Mouse (Mus musculus): ENCODE results near the gene Stx19. TPM values are rescaled to one million over a fixed set of nuclear protein-coding genes. Genes with fewer than 3 reads are reported as not detected.

The Stx19 gene
- polyA plus RNA-seq, 2 experiments = 0.36 to 1.3 TPM

- Histone ChIP-seq H3K4me3 (replicated peaks; ENCODE audit: low read length) (no peak overlapping the region), H3K27me3 (ENCODE audit: control insufficient read depth, insufficient read depth, low read length) (no peaks in the 10 kb centered on the region), H3K4me1 (ENCODE audit: control insufficient read depth, insufficient read depth, low read length) (no peaks in the 10 kb centered on the region), H3K36me3 (ENCODE audit: control insufficient read depth, insufficient read depth, low read length) (no peaks in the 10 kb centered on the region), H3K4me2 (replicated peaks; ENCODE audit: low read depth, low read length, severe bottlenecking) (no peak overlapping the region), H3K9ac (ENCODE audit: low read depth, low read length, severe bottlenecking) (no peak overlapping the region), H3K27ac (replicated peaks; ENCODE audit: low read depth, low read length) (no peak overlapping the region), H3K9me3 (ENCODE audit: control insufficient read depth, low read length) (no peaks in the 10 kb centered on the region)
- ATAC-seq (ENCODE audit: low FRiP score, low read depth) = no peak
- WGBS = 64% methylated on average over 6 of the region's 6 CpGs
- TF ChIP-seq POLR2A (IDR thresholded peaks at IDR 0.05; ENCODE audit: borderline replicate concordance, extremely low read depth, insufficient read depth, insufficient read length) = no peak
- no peak for DNase-seq (ENCODE audit: low spot score)
Observed at GRCm38 (mm10) chr16:62855385-62855784, 40.9 kb downstream of the Stx19 start.

GRCm38 (mm10) chr16:62856273-62856672, 41.8 kb downstream of the Stx19 start:
- Histone ChIP-seq H3K9ac (ENCODE audit: low read depth, low read length, severe bottlenecking) (no peak overlapping the region), H3K4me3 (replicated peaks; ENCODE audit: low read length) (no peak overlapping the region), H3K36me3 (ENCODE audit: control insufficient read depth, insufficient read depth, low read length) (no peaks in the 10 kb centered on the region), H3K4me1 (ENCODE audit: control insufficient read depth, insufficient read depth, low read length) (no peaks in the 10 kb centered on the region), H3K4me2 (replicated peaks; ENCODE audit: low read depth, low read length, severe bottlenecking) (no peak overlapping the region), H3K27ac (replicated peaks; ENCODE audit: low read depth, low read length) (no peak overlapping the region), H3K27me3 (ENCODE audit: control insufficient read depth, insufficient read depth, low read length) (no peaks in the 10 kb centered on the region), H3K9me3 (ENCODE audit: control insufficient read depth, low read length) (no peaks in the 10 kb centered on the region)
- WGBS = 86% methylated on average over 2 of the region's 2 CpGs
- DNase-seq (ENCODE audit: low spot score) = no peak
- no peak for TF ChIP-seq POLR2A (IDR thresholded peaks at IDR 0.05; ENCODE audit: borderline replicate concordance, extremely low read depth, insufficient read depth, insufficient read length)
- ATAC-seq (ENCODE audit: low FRiP score, low read depth) = no peak

GRCm38 (mm10) chr16:62857498-62857897, 43.0 kb downstream of the Stx19 start:
- ATAC-seq (ENCODE audit: low FRiP score, low read depth) = no peak
- H3K27ac ChIP-seq (replicated peaks; ENCODE audit: low read depth, low read length) = no peak overlapping the region
- no peak for TF ChIP-seq POLR2A (IDR thresholded peaks at IDR 0.05; ENCODE audit: borderline replicate concordance, extremely low read depth, insufficient read depth, insufficient read length)
- WGBS = 84% methylated on average over 2 of the region's 2 CpGs
- no peaks in the 10 kb centered on the region for H3K36me3 ChIP-seq (ENCODE audit: control insufficient read depth, insufficient read depth, low read length)
- H3K4me2 ChIP-seq (replicated peaks; ENCODE audit: low read depth, low read length, severe bottlenecking) = no peak overlapping the region
- H3K4me3 ChIP-seq (replicated peaks; ENCODE audit: low read length) = no peak overlapping the region
- H3K9ac ChIP-seq (ENCODE audit: low read depth, low read length, severe bottlenecking) = no peak overlapping the region
- no peaks in the 10 kb centered on the region for H3K27me3 ChIP-seq (ENCODE audit: control insufficient read depth, insufficient read depth, low read length)
- no peak for DNase-seq (ENCODE audit: low spot score)
- no peaks in the 10 kb centered on the region for H3K9me3 ChIP-seq (ENCODE audit: control insufficient read depth, low read length)
- no peaks in the 10 kb centered on the region for H3K4me1 ChIP-seq (ENCODE audit: control insufficient read depth, insufficient read depth, low read length)

GRCm38 (mm10) chr16:62858018-62858417, 43.5 kb downstream of the Stx19 start:
- no peaks in the 10 kb centered on the region for H3K9me3 ChIP-seq (ENCODE audit: control insufficient read depth, low read length)
- no peak overlapping the region for H3K4me2 ChIP-seq (replicated peaks; ENCODE audit: low read depth, low read length, severe bottlenecking)
- no peak for TF ChIP-seq POLR2A (IDR thresholded peaks at IDR 0.05; ENCODE audit: borderline replicate concordance, extremely low read depth, insufficient read depth, insufficient read length)
- no peak overlapping the region for H3K27ac ChIP-seq (replicated peaks; ENCODE audit: low read depth, low read length)
- ATAC-seq (ENCODE audit: low FRiP score, low read depth) (no peak), DNase-seq (ENCODE audit: low spot score) (no peak)
- no peak overlapping the region for H3K4me3 ChIP-seq (replicated peaks; ENCODE audit: low read length)
- no peaks in the 10 kb centered on the region for H3K4me1 ChIP-seq (ENCODE audit: control insufficient read depth, insufficient read depth, low read length)
- no peak overlapping the region for H3K9ac ChIP-seq (ENCODE audit: low read depth, low read length, severe bottlenecking)
- no peaks in the 10 kb centered on the region for H3K27me3 ChIP-seq (ENCODE audit: control insufficient read depth, insufficient read depth, low read length)
- WGBS = 96% methylated on average over 1 of the region's 1 CpGs
- H3K36me3 ChIP-seq (ENCODE audit: control insufficient read depth, insufficient read depth, low read length) = no peaks in the 10 kb centered on the region

DNA sequence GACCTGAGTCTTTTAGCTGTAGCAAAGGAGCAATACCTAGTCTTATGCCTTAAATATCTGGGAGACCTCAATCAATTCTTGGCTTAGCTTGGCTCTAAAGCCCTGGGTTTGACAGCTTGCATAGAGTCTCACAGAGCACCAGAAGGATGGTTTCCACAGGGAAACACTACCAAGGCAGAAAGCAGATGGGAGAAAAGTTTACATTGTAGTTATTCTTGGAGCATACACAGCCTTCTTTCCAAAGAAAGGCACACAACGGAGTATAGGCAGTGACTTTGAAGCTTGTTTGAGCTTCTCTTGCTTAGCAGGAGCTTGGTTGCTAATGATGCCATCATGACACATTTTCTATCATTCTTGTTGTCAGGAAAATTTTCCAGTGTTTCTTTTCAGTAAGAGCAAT, 45.7 kb downstream of the Stx19 start:
- no peak for ATAC-seq (ENCODE audit: low FRiP score, low read depth)
- Histone ChIP-seq H3K27me3 (ENCODE audit: control insufficient read depth, insufficient read depth, low read length) (no peaks in the 10 kb centered on the region), H3K9ac (ENCODE audit: low read depth, low read length, severe bottlenecking) (no peak overlapping the region), H3K36me3 (ENCODE audit: control insufficient read depth, insufficient read depth, low read length) (no peaks in the 10 kb centered on the region), H3K27ac (replicated peaks; ENCODE audit: low read depth, low read length) (no peak overlapping the region), H3K4me2 (replicated peaks; ENCODE audit: low read depth, low read length, severe bottlenecking) (no peak overlapping the region), H3K4me3 (replicated peaks; ENCODE audit: low read length) (no peak overlapping the region), H3K4me1 (ENCODE audit: control insufficient read depth, insufficient read depth, low read length) (no peaks in the 10 kb centered on the region), H3K9me3 (ENCODE audit: control insufficient read depth, low read length) (no peaks in the 10 kb centered on the region)
- DNase-seq (ENCODE audit: low spot score) = no peak
- TF ChIP-seq POLR2A (IDR thresholded peaks at IDR 0.05; ENCODE audit: borderline replicate concordance, extremely low read depth, insufficient read depth, insufficient read length) = no peak
- 84% methylated on average over 1 of the region's 1 CpGs for WGBS

GRCm38 (mm10) chr16:62861455-62861854, 47.0 kb downstream of the Stx19 start:
- Histone ChIP-seq H3K4me2 (replicated peaks; ENCODE audit: low read depth, low read length, severe bottlenecking) (no peak overlapping the region), H3K27ac (replicated peaks; ENCODE audit: low read depth, low read length) (no peak overlapping the region; the same call in 1 of the 2 replicates), H3K36me3 (ENCODE audit: control insufficient read depth, insufficient read depth, low read length) (no peaks in the 10 kb centered on the region), H3K4me3 (replicated peaks; ENCODE audit: low read length) (no peak overlapping the region), H3K9ac (ENCODE audit: low read depth, low read length, severe bottlenecking) (no peak overlapping the region), H3K27me3 (ENCODE audit: control insufficient read depth, insufficient read depth, low read length) (no peaks in the 10 kb centered on the region), H3K4me1 (ENCODE audit: control insufficient read depth, insufficient read depth, low read length) (no peaks in the 10 kb centered on the region), H3K9me3 (ENCODE audit: control insufficient read depth, low read length) (no peaks in the 10 kb centered on the region)
- WGBS = 67% methylated on average over 6 of the region's 6 CpGs
- no peak for DNase-seq (ENCODE audit: low spot score)
- TF ChIP-seq POLR2A (IDR thresholded peaks at IDR 0.05; ENCODE audit: borderline replicate concordance, extremely low read depth, insufficient read depth, insufficient read length) = no peak
- no peak for ATAC-seq (ENCODE audit: low FRiP score, low read depth)

All from limb, embryonic 14.5 days (tissue).